Mouse (Mus musculus): Measurements from ENCODE around the gene Map3k20.

Gene Map3k20

GRCm38 (mm10) chr2:72285256-72285887 lies at the start of gene Map3k20:
TSS of gene Map3k20 (plus strand) at chr2:72285637.
- DNase-seq (ENCODE audit: low spot score in 2 of 2), result peak; percentile 38 to 50

- DNase-seq (ENCODE audit: low spot score in 2 of 2), result no peak
Measured at GRCm38 (mm10) chr2:72238421-72238820, 47.0 kb upstream of the Map3k20 start.

GRCm38 (mm10) chr2:72238925-72239324 lies 46.5 kb upstream of the Map3k20 start:
- DNase-seq (ENCODE audit: low spot score in 2 of 2), result peak in 1 of 2 experiments; percentile 27

- no peak for DNase-seq (ENCODE audit: low spot score in 2 of 2)
Measured at GRCm38 (mm10) chr2:72239456-72239855, 46.0 kb upstream of the Map3k20 start.

GRCm38 (mm10) chr2:72239993-72240392 lies 45.4 kb upstream of the Map3k20 start:
- DNase-seq (ENCODE audit: low spot score in 2 of 2), result no peak

GRCm38 (mm10) chr2:72240691-72241090 lies 44.7 kb upstream of the Map3k20 start:
- DNase-seq (ENCODE audit: low spot score in 2 of 2), result no peak

- no peak for DNase-seq (ENCODE audit: low spot score in 2 of 2)
Measured at GRCm38 (mm10) chr2:72241714-72242472, 43.5 kb upstream of the Map3k20 start.

GRCm38 (mm10) chr2:72242910-72243675 lies 42.3 kb upstream of the Map3k20 start:
- DNase-seq (ENCODE audit: low spot score in 2 of 2), result no peak

GRCm38 (mm10) chr2:72245631-72246030 lies 39.8 kb upstream of the Map3k20 start:
- DNase-seq (ENCODE audit: low spot score in 2 of 2), result no peak

GRCm38 (mm10) chr2:72246376-72246775 lies 39.1 kb upstream of the Map3k20 start:
- DNase-seq (ENCODE audit: low spot score in 2 of 2), result no peak

GRCm38 (mm10) chr2:72247819-72248218 lies 37.6 kb upstream of the Map3k20 start:
- no peak for DNase-seq (ENCODE audit: low spot score in 2 of 2)

- DNase-seq (ENCODE audit: low spot score in 2 of 2), result peak; percentile 56 to 61
Measured at GRCm38 (mm10) chr2:72252510-72253505, 32.6 kb upstream of the Map3k20 start.

GRCm38 (mm10) chr2:72253882-72254281 lies 31.6 kb upstream of the Map3k20 start:
- DNase-seq (ENCODE audit: low spot score in 2 of 2), result no peak

- no peak for DNase-seq (ENCODE audit: low spot score in 2 of 2)
Measured at GRCm38 (mm10) chr2:72254813-72255582, 30.4 kb upstream of the Map3k20 start.

GRCm38 (mm10) chr2:72260704-72261103 lies 24.7 kb upstream of the Map3k20 start:
- DNase-seq (ENCODE audit: low spot score in 2 of 2), result no peak

GRCm38 (mm10) chr2:72262814-72263480 lies 22.5 kb upstream of the Map3k20 start:
- DNase-seq (ENCODE audit: low spot score in 2 of 2), result peak in 1 of 2 experiments; percentile 37

GRCm38 (mm10) chr2:72267390-72267789 lies 18.0 kb upstream of the Map3k20 start:
- DNase-seq (ENCODE audit: low spot score in 2 of 2), result no peak

- no peak for DNase-seq (ENCODE audit: low spot score in 2 of 2)
Measured at GRCm38 (mm10) chr2:72269651-72270341, 15.6 kb upstream of the Map3k20 start.

- DNase-seq (ENCODE audit: low spot score in 2 of 2), result no peak
Measured at GRCm38 (mm10) chr2:72278247-72278873, 7.1 kb upstream of the Map3k20 start.
